Mouse (Mus musculus) cerebellum, adult 2 months (tissue): ENCODE measurements at regions not wholly inside any gene's neighbourhood (a gene's known extent, or its start where the extent isn't known, plus 50 kb on each side); places are given as distances from the start of the nearest gene placed in this dataset.

ENCODE experiments used
- CTCF ChIP-seq: fragments of 200-500 bp; IDR thresholded peaks from 2 replicates; pipeline ENCODE4 v1.5.1; 2011; ENCODE audit warnings: low read depth, mild to moderate bottlenecking, control low read depth, low read length, moderate library complexity, borderline replicate concordance; ENCODE audit not compliant: insufficient read depth
- POLR2A ChIP-seq: fragments of 200-500 bp; IDR thresholded peaks from 2 replicates; pipeline ENCODE4 v1.6.1; 2011; ENCODE audit warnings: low read length, control low read depth, borderline replicate concordance; ENCODE audit not compliant: insufficient read depth

GRCm38 (mm10) chr16:89625253-89625652 lies 54.3 kb upstream of the Krtap11-1 start:
- TF ChIP-seq POLR2A (no peak), CTCF (no peak)
